Mouse (Mus musculus) kidney, adult 2 months (tissue): ENCODE measurements at regions not wholly inside any gene's neighbourhood (a gene's known extent, or its start where the extent isn't known, plus 50 kb on each side); places are given as distances from the start of the nearest gene placed in this dataset.

Experiments used
- CTCF ChIP-seq: fragments of 200-500 bp; conservative IDR thresholded peaks from 2 replicates; pipeline ENCODE4 v1.5.1; 2011; ENCODE audit warnings: low read depth, mild to moderate bottlenecking, control low read depth, low read length, moderate library complexity, mixed read lengths; ENCODE audit not compliant: insufficient read depth, insufficient read length
- POLR2A ChIP-seq: fragments of 200-500 bp; IDR thresholded peaks from one replicate; pipeline ENCODE4 v1.6.1; 2011; ENCODE audit warnings: low read depth, low read length, control low read depth

GRCm38 (mm10) chr6:36068690-36069089 is 319.2 kb upstream of the Chrm2 start:
- TF ChIP-seq CTCF (no peak), POLR2A (no peak)
